Mouse (Mus musculus): ENCODE data around the gene Wdr73. TPM values are rescaled to one million over a fixed set of nuclear protein-coding genes. Genes with fewer than 3 reads are reported as not detected.
"Not testable (repeated sequence)": the region's sequence is repeated elsewhere in the genome, so short reads cannot be mapped to it uniquely, and the experiment has no call there.

The Wdr73 gene
- total RNA-seq (2021) = 10 to 100 TPM; 29.6 to 36.7 TPM

- intact Hi-C loops (cut with DNase I) = no loop called here
- DNase-seq = peak; percentile 90
Measured at GRCm38 (mm10) chr7:80900944-80901501, at the start of gene Wdr73. Gene Wdr73 (minus strand): TSS chr7:80901269.

- peak; percentile 94 for DNase-seq
Measured at GRCm38 (mm10) chr7:80947445-80948350, 46.6 kb upstream of the Wdr73 start, which contains the start of gene Sec11a. Gene Sec11a (minus strand): TSS chr7:80947780.

GRCm38 (mm10) chr7:80939808-80940207 is 38.7 kb upstream of the Wdr73 start:
- no peak for DNase-seq
- intact Hi-C loops (cut with DNase I) = no loop called here

More at GRCm38 (mm10) chr7:80947445-80948350, 46.6 kb upstream of the Wdr73 start, which contains the start of gene Sec11a:
- intact Hi-C loops (cut with DNase I) = no loop called here

DNA sequence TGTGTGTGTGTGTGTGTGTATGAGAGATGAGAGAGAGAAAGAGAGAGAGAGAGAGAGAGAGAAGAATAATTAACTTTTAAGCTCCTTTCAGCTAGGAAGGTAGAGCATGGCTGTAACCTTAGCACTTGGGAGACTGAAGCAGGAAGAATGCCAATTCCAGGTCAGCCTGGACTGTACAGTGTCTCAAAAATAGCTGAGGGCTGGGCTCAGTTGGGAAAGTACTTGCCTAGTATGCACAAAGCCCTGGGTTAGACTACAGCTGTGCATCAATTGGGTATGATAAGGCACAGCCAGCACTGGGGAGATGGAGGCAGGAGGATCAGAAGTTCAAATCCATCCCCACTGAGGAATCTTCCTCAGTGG is 36.2 kb upstream of the Wdr73 start:
- intact Hi-C loops (cut with DNase I); DNase-seq: not testable (repeated sequence)

DNA sequence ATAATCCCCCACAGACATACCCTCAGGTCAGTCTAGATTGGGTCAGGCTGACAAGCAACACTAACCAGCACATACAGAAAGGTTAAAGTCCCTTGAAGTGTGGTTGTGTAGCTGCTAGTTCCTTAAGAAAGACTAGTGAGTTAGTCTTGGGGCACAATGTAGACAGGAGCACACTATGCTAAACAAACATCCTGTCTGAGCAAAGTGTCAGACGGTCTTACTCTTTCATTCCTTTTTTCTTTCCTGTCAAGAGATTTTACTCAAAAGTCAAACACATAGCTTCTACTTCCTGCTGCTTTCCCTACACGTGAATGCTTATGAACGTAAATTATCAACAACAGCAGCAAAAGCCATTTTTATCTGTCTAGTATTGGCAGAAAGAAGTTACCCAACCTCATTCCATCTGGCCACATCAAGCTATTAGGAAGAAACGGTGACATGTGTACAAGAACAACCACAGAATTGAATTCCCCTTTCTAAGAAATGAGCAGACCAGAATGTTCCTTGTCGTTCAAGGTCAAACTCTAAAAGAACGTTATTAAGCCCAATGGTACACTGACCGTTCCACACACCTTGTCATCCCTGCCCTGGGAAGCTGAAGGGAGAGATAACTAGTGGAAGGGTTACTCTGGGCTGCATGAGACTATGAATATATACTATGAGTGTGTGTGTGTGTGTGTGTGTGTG is 35.7 kb upstream of the Wdr73 start:
- intact Hi-C loops (cut with DNase I); DNase-seq: not testable (repeated sequence)

DNA sequence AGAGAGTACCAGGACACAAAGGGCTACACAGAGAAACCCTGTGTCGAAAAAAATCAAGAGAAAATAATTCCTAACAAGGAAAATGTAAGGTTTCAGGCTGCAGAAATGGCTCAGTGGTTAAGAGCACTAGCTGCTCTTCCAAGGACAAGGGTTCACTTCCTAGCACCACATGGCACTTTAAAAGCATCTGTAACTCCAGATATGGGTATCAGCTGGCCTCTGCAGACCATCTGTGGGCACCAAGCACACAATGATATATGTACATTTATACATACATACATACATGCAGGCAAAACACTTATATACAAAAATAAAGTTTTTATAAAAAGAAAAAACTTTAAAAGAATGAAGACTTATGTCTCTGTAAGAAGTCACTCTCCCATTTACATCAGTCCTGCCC is 34.8 kb upstream of the Wdr73 start:
- no peak for DNase-seq
- intact Hi-C loops (cut with DNase I) = no loop called here

DNA sequence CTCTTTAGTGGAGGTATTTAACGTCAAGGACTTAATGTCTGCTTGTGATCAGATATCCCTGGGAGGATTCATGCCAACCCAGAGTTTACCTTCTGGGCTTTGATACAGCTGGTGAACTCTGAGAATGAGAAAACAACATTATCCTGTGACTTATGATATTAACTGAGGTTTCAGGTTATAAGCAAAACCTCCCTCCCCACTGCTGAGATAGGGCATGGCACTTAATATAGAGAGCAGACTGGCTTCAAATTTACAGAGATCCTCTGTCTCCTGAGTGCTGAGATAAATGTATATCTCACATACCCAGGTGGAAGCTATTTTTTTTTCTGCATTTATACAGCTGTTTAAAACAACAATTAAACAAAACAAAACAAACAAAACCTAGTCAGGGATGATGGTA is 31.7 kb upstream of the Wdr73 start:
- intact Hi-C loops (cut with DNase I) = no loop called here
- DNase-seq = no peak

DNA sequence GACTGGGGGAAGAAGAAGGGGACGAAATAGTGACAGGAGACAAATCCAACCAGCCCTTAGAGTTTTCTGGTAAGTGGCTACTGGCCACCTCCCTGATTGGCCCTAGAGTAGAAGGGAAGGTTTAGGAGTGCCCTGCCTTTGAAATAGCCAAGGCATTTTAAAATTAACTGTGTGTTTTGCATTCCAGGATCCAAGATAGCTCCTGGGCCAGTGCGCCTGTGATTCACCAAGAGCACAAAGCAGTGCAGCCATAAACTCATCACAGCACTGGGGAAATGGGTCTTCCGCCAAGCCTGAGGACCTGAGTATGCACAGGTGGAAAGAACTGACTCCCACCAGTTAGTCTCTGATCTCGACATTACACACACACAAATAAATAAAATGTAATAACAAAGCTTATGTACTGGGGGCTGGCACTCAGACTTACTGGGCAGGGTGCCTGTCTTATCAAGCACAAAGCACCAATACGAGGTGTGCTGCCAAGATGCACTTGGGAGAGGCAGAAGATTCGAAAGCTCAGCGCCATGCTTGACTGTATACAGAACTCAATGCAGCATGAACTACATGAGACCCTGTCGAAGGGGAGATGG is 30.6 kb upstream of the Wdr73 start:
- DNase-seq = no peak
- intact Hi-C loops (cut with DNase I) = no loop called here

DNA sequence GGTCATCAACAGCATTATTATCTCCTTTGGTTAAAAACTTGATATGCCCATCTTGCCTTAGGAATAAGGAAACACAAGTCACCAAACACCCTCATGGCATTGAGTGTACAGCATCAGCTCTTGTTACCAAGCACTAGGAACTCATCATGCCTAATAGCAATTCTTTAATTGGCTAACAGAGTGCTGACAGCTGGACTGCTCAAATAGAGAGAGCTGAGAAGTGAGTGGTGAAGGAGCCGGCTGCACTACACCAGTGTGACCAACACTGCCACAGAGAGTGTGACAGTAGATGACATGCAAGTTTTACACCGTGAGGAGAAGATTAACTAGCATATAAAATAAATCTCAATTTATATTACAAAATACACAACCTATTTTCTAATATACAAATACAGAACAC is 22.1 kb upstream of the Wdr73 start:
- intact Hi-C loops (cut with DNase I) = no loop called here
- no peak for DNase-seq

GRCm38 (mm10) chr7:80919647-80920008 is 18.6 kb upstream of the Wdr73 start:
- DNase-seq = no peak
- intact Hi-C loops (cut with DNase I) = no loop called here

GRCm38 (mm10) chr7:80918982-80919646 is 18.0 kb upstream of the Wdr73 start:
- intact Hi-C loops (cut with DNase I) = no loop called here
- no peak for DNase-seq

DNA sequence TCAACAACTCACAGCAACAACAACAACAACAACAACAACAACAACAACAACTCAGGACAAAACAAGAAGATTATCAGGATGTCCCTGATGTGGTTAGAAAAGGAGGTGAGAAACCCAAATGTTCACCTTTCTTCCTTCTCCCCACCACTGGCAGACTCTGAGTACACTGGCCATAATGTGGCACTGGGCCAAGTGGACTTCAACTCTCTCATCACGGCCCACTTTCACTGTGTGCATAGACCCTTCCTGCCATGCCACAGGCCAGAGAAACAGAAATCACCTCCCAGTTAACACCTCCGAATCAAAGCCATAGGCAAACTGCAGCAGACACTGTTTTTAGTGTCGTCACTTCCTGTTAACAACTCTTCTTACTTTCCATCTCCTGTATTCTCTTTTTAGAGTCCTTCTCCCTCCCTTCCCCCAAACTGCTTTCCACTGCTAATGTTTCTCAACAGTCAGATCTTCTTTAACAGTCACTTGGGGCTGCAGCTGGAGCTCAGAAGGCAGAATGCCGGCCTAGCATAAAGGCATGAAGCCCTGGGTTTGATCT is 16.9 kb upstream of the Wdr73 start:
- intact Hi-C loops (cut with DNase I) = no loop called here
- no peak for DNase-seq

GRCm38 (mm10) chr7:80912496-80912895 is 11.4 kb upstream of the Wdr73 start:
- intact Hi-C loops (cut with DNase I) = no loop called here
- no peak for DNase-seq

DNA sequence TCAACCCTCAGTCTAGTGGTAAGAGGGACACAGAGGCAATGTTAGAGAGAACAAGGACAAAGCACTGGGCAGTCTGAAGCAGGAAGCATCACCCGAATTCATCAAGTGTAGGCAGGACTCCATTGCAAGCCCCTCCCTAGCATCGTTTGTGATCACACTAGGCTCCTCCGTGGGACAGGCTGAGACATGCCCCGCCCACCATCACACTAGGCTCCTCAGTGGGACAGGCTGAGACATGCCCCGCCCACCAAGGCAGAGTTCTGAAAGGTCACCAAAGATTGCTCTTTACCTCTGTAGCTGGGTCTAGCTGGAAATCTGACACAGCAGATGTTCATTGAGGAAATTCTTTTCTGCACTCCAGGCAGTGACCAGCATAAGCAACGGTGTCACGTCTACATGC is 10.0 kb upstream of the Wdr73 start:
- no peak for DNase-seq
- intact Hi-C loops (cut with DNase I) = no loop called here

DNA sequence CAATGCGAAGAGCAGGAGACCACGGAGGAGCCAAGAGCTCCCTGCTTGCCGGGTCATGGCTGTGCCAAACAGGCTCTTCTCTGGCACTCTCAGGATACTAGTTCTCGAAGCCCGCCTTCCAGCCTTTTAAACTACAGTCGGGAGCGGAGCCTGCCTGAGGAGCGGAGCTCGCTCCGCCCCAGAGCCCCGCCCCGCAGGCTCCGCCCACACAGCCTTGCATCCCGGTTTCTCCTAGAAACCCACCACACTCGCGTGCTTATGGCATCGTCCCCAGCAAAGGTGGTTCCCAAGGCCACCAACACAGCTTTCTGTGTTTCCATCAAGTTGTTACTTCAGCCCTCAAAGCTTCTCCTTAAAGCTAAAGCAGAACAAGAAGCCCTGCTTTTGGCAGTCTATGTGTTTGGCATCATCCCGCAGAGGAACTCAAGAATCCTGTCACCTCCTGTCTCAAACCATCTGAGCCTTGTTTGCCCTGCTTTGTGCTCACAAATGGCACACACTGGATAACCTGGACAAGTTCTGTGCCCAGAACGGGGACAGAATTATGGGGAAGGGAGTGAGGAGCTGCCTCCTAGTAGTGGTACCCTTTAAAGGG is 3.9 kb upstream of the Wdr73 start, which contains the start of gene Nmb:
Gene Nmb, minus strand, starts transcription at position 156 of the 595 bp plus-strand sequence.
- DNase-seq = peak; percentile 69
- intact Hi-C loops (cut with DNase I) = no loop called here

- intact Hi-C loops (cut with DNase I) = no loop called here
- no peak for DNase-seq
Measured at GRCm38 (mm10) chr7:80903625-80904422, 2.8 kb upstream of the Wdr73 start.

GRCm38 (mm10) chr7:80901541-80902274 is 639 bp upstream of the Wdr73 start:
- intact Hi-C loops (cut with DNase I) = no loop called here
- no peak for DNase-seq

DNA sequence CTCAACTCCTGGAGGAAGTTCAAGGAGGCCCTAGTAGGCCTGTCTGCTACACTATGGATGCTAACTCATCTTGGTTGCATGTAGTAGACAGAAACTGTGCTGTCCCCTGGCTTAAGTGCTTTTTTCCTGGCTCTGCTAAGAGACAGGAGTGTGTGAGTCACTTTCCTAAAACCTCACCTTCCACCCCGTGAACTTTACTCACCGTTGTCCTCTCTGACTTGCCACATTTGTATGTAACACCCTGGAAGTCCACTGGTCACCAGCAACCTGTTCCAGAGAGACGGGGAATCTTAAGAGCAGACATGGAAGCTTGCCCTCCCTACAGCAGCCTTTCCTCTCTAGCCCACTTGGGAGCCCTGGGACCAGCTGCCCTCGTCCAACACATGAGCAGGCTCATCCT is 3.3 kb downstream of the Wdr73 start:
- intact Hi-C loops (cut with DNase I) = no loop called here
- no peak for DNase-seq
